Mouse (Mus musculus) forebrain, embryonic 12.5 days (tissue): ENCODE results near the gene Dzip1. TPM values are rescaled to one million over a fixed set of nuclear protein-coding genes. Genes with fewer than 3 reads are reported as not detected.

Experiments
- ATAC-seq: fragments of 200-750 bp; cut with Nextera tagmentation; 2 replicates; pipeline ENCODE4 v1.8.0; 2017; ENCODE audit warnings: moderate TSS enrichment; ENCODE audit not compliant: low FRiP score
- H3K27ac ChIP-seq: fragments of 300-500 bp; sonication (generic); 2 replicates; pipeline ENCODE4 v1.5.1; 2016; ENCODE audit warnings: mild to moderate bottlenecking
- H3K27me3 ChIP-seq: fragments of 300-500 bp; sonication (generic); 2 replicates; pipeline ENCODE4 v1.6.1; 2016; ENCODE audit warnings: mild to moderate bottlenecking
- H3K36me3 ChIP-seq: fragments of 300-500 bp; sonication (generic); replicated peaks from 2 replicates; pipeline ENCODE4 v1.6.1; 2016; ENCODE audit warnings: mild to moderate bottlenecking
- H3K4me1 ChIP-seq: fragments of 300-500 bp; sonication (generic); 2 replicates; pipeline ENCODE4 v1.6.1; 2016
- H3K4me2 ChIP-seq: fragments of 300-500 bp; sonication (generic); 2 replicates; pipeline ENCODE4 v1.6.1; 2016; ENCODE audit warnings: mild to moderate bottlenecking, moderate library complexity
- H3K4me3 ChIP-seq: fragments of 300-500 bp; sonication (generic); replicated peaks from 2 replicates; pipeline ENCODE4 v1.5.1; 2016; ENCODE audit warnings: mild to moderate bottlenecking
- H3K9ac ChIP-seq: fragments of 300-500 bp; sonication (generic); 2 replicates; pipeline ENCODE4 v1.6.1; 2016; ENCODE audit warnings: mild to moderate bottlenecking
- H3K9me3 ChIP-seq: fragments of 300-500 bp; sonication (generic); 2 replicates; pipeline ENCODE4 v1.6.1; 2016
- WGBS: fragments of 180-500 bp; shearing (Covaris S2); methylation state at CpG from one replicate; pipeline ENCODE4 v1.1.7; 2016; 5-methylcytosine and 5-hydroxymethylcytosine counted together
- polyA plus RNA-seq: library from polyadenylated mRNA; unstranded; fragments of >200 nt; fragmentation: Nextera tagmentation; extraction: Ambion mirVana; gene quantifications from 2 replicates; pipeline ENCODE4 v1.2.1, GENCODE M21; 2016

The Dzip1 gene
- polyA plus RNA-seq: 31.3 and 32.1 TPM in 2 replicates

- H3K36me3 ChIP-seq: no peaks in the 10 kb centered on the region
- peak within 1 kb of the TSS; percentile 89 for H3K27ac ChIP-seq
- ATAC-seq: peak; percentile 95
- under 1% methylated on average over 51 of the region's 55 CpGs for WGBS
- H3K4me1 ChIP-seq: peaks cover 49% of the 10 kb centered on the region
- peak within 1 kb of the TSS; percentile 90 for H3K9ac ChIP-seq
- peaks cover 23% of the 10 kb centered on the region for H3K27me3 ChIP-seq
- H3K4me2 ChIP-seq: peak within 1 kb of the TSS; percentile 83
- peak within 1 kb of the TSS; percentile 74 for H3K4me3 ChIP-seq
- H3K9me3 ChIP-seq: no peaks in the 10 kb centered on the region
These were observed at the start of gene Dzip1 for GRCm38 (mm10) chr14:118924673-118925615. TSS of gene Dzip1 (minus strand) at chr14:118925460.

DNA sequence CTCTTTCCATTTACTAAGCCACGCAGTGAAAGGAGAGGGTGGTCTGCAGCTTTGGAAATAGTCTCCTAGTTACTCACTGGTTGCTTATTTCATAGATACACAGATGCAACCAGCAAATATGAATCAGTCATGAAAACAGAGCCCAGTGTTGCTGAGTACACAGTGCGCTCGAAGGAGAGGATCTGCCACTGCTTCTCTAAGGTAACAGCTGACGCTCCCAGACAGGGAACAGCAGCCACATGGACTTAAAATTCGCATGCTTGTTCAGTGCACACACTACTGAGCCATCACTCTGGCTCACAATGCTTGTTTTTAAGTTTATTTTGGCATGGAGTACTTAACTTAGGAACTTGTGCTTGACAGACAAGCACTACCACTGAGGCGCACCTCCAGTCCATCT lies 47.0 kb upstream of the Dzip1 start:
- Histone ChIP-seq H3K4me3 (no peak overlapping the region), H3K27ac (no peak overlapping the region), H3K4me2 (no peak overlapping the region), H3K4me1 (peaks cover 2% of the 10 kb centered on the region; the same call in 1 of the 2 replicates), H3K9ac (no peak overlapping the region), H3K36me3 (peaks cover 55% of the 10 kb centered on the region), H3K9me3 (no peaks in the 10 kb centered on the region), H3K27me3 (no peaks in the 10 kb centered on the region)
- WGBS: 94% methylated on average over 6 of the region's 6 CpGs
- no peak for ATAC-seq

GRCm38 (mm10) chr14:118967646-118968045 lies 42.4 kb upstream of the Dzip1 start:
- Histone ChIP-seq H3K9me3 (no peaks in the 10 kb centered on the region), H3K27ac (no peak overlapping the region), H3K4me1 (no peaks in the 10 kb centered on the region), H3K27me3 (no peaks in the 10 kb centered on the region), H3K9ac (no peak overlapping the region), H3K4me3 (no peak overlapping the region), H3K4me2 (no peak overlapping the region), H3K36me3 (peaks cover 37% of the 10 kb centered on the region)
- WGBS: 91% methylated on average over 7 of the region's 7 CpGs
- no peak for ATAC-seq

GRCm38 (mm10) chr14:118965356-118966000 lies 40.2 kb upstream of the Dzip1 start:
- Histone ChIP-seq H3K4me3 (no peak overlapping the region), H3K27ac (no peak overlapping the region), H3K27me3 (no peaks in the 10 kb centered on the region), H3K9ac (no peak overlapping the region), H3K4me2 (no peak overlapping the region), H3K9me3 (no peaks in the 10 kb centered on the region), H3K4me1 (no peaks in the 10 kb centered on the region), H3K36me3 (peaks cover 28% of the 10 kb centered on the region)
- WGBS: 96% methylated on average over 4 of the region's 4 CpGs
- no peak for ATAC-seq

DNA sequence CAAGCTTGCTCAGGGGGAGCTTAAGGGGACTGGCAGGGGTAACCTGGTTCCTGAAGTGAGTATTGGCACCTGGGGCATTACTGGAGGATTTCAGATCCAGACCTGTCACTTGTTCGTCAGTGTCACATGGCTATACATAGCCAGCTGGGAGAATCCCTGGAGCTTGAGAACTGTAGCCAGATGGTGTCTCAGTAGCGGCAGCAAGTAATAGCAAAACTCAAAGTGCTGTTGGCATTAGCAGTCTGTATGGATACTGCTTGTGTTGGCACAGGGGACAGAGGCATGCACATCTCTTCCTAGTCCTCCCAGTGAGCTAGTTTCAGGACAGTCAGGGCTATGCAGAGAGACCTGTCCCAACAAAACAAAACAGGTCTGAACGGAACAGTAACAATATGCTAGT lies 32.8 kb upstream of the Dzip1 start:
- no peaks in the 10 kb centered on the region for H3K4me1 ChIP-seq
- H3K4me3 ChIP-seq: no peak overlapping the region
- H3K27ac ChIP-seq: no peak overlapping the region
- H3K36me3 ChIP-seq: peaks cover 53% of the 10 kb centered on the region
- 94% methylated on average over 3 of the region's 3 CpGs for WGBS
- no peaks in the 10 kb centered on the region for H3K9me3 ChIP-seq
- no peaks in the 10 kb centered on the region for H3K27me3 ChIP-seq
- no peak overlapping the region for H3K9ac ChIP-seq
- no peak overlapping the region for H3K4me2 ChIP-seq
- ATAC-seq: no peak

- ATAC-seq: no peak
- Histone ChIP-seq H3K27ac (no peak overlapping the region), H3K27me3 (no peaks in the 10 kb centered on the region), H3K9me3 (no peaks in the 10 kb centered on the region), H3K36me3 (peaks cover 21% of the 10 kb centered on the region), H3K4me3 (no peak overlapping the region), H3K4me1 (no peaks in the 10 kb centered on the region), H3K4me2 (no peak overlapping the region), H3K9ac (no peak overlapping the region)
- WGBS: 93% methylated on average over 9 of the region's 9 CpGs
These were observed 26.8 kb upstream of the Dzip1 start for GRCm38 (mm10) chr14:118951912-118952583.

DNA sequence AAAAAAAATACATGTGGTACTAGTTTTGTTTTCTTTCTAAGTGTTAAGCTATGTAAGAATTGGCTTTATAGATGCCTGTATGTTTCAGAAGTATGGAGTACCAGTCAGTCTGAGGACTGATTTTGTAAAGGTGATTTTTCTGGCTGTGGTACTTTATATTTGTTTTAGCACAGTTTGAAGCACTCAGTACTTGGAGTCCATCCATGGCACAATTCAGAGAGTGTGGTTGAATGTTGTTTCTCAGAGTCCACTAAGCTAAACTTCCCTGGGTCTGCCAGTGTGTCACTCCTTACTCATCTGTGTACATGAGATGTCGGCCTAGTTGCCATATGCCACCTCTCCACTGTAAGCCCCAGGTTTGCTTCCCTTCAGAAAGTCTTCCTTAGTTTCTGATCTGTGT lies 23.6 kb upstream of the Dzip1 start:
- Histone ChIP-seq H3K9me3 (no peaks in the 10 kb centered on the region), H3K4me1 (no peaks in the 10 kb centered on the region; the same call in 1 of the 2 replicates), H3K27ac (no peak overlapping the region), H3K9ac (no peak overlapping the region), H3K27me3 (no peaks in the 10 kb centered on the region), H3K4me3 (no peak overlapping the region), H3K36me3 (peaks cover 6% of the 10 kb centered on the region), H3K4me2 (no peak overlapping the region)
- ATAC-seq: no peak
- WGBS: 90% methylated on average over 1 of the region's 1 CpGs

- 81% methylated on average over 2 of the region's 2 CpGs for WGBS
These were observed 19.4 kb upstream of the Dzip1 start for GRCm38 (mm10) chr14:118944702-118945101.

GRCm38 (mm10) chr14:118942076-118942475 lies 16.8 kb upstream of the Dzip1 start:
- Histone ChIP-seq H3K4me2 (no peak overlapping the region), H3K4me3 (no peak overlapping the region), H3K27me3 (no peaks in the 10 kb centered on the region), H3K4me1 (peaks cover 20% of the 10 kb centered on the region), H3K27ac (no peak overlapping the region), H3K36me3 (no peaks in the 10 kb centered on the region), H3K9me3 (no peaks in the 10 kb centered on the region), H3K9ac (no peak overlapping the region)
- WGBS: 36% methylated on average over 12 of the region's 12 CpGs
- ATAC-seq: no peak

More at GRCm38 (mm10) chr14:118944702-118945101, 19.4 kb upstream of the Dzip1 start:
- Histone ChIP-seq H3K4me3 (no peak overlapping the region), H3K27me3 (no peaks in the 10 kb centered on the region), H3K36me3 (no peaks in the 10 kb centered on the region), H3K9me3 (no peaks in the 10 kb centered on the region), H3K4me1 (peaks cover 9% of the 10 kb centered on the region), H3K27ac (no peak overlapping the region), H3K9ac (no peak overlapping the region), H3K4me2 (no peak overlapping the region)
- ATAC-seq: no peak

DNA sequence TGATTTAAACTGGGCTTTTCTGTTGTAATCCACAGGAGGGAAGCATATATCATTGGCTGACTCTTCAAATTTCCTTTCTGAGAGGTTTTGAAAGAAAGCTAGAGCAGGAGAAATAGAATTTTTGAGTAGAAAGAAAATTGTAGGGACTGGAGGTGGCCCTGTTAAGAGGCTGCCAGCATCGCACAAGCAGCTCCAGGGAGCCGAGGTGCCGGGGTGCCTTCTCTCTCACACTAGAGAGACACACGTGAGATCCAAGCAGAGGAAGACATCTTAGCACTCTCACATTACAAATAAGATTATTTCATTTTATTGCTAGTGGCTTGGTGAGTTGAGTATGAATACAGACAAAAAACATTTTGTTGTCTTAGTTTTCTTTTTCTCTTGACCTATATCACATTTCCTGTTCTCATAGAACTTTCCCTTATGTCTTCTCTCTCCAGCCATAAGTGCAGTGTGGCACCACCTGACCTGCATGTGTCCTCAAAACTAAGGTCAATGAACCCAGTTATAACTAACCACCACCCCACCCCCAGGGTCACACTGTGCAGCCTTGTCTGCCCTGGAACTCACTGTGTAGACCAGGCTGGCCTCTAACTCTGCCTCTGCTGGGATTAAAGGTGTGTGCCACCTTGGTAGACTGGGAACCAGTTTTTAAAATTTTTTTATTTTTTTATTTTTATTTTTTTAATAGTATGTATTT lies 15.7 kb upstream of the Dzip1 start:
- ATAC-seq: no peak
- no peaks in the 10 kb centered on the region for H3K36me3 ChIP-seq
- peaks cover 3% of the 10 kb centered on the region; the same call in 1 of the 2 replicates for H3K27me3 ChIP-seq
- H3K9ac ChIP-seq: no peak overlapping the region
- WGBS: 79% methylated on average over 4 of the region's 4 CpGs
- no peak overlapping the region; the same call in 1 of the 2 replicates for H3K4me2 ChIP-seq
- no peak overlapping the region for H3K4me3 ChIP-seq
- no peak overlapping the region for H3K27ac ChIP-seq
- peaks cover 23% of the 10 kb centered on the region for H3K4me1 ChIP-seq
- H3K9me3 ChIP-seq: no peaks in the 10 kb centered on the region

DNA sequence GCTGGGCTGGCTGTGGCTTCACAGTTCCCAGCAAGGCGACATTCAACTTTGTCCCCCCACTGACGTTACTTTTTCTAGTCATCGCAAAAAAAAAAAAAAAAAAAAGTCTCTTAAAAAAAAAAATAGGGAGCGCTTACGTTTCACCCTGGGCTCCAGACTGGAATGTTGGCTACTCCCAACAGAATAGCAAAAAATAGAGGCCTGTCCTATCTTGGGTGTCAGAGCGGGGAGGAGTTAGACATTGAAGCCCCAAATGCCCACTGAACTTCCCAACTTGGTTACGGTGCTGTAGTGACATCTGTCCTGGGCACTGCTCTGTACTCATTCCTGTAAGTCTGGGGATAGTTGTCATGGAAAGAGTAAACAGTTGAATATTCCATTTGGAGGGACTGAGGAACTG lies 13.3 kb upstream of the Dzip1 start:
- no peak for ATAC-seq
- Histone ChIP-seq H3K9ac (peak overlapping the region; percentile 98), H3K36me3 (no peaks in the 10 kb centered on the region), H3K4me2 (peak overlapping the region; percentile 68), H3K27me3 (peaks cover 3% of the 10 kb centered on the region; the same call in 1 of the 2 replicates), H3K9me3 (no peaks in the 10 kb centered on the region), H3K4me3 (peak overlapping the region; percentile 98), H3K4me1 (peaks cover 23% of the 10 kb centered on the region), H3K27ac (no peak overlapping the region)
- WGBS: 2% methylated on average over 7 of the region's 7 CpGs
